Mouse (Mus musculus) yolk sac, embryonic 10.5 days (tissue): ENCODE measurements around the gene Wfdc3.

Experiments used
- DNase-seq: peaks from one replicate; pipeline ENCODE4 v3.0.0-alpha.2; 2017; ENCODE audit warnings: low spot score

Gene Wfdc3

GRCm38 (mm10) chr2:164745843-164746479 is at the start of gene Wfdc3, which contains the start of gene Dnttip1:
Gene Wfdc3, minus strand, starts transcription at chr2:164745931.
Gene Dnttip1, plus strand, starts transcription at chr2:164745983.
- DNase-seq: peak; percentile 90

GRCm38 (mm10) chr2:164794293-164794692 is 48.6 kb upstream of the Wfdc3 start:
- no peak for DNase-seq

GRCm38 (mm10) chr2:164793772-164794171 is 48.0 kb upstream of the Wfdc3 start:
- DNase-seq: no peak

GRCm38 (mm10) chr2:164793236-164793635 is 47.5 kb upstream of the Wfdc3 start:
- DNase-seq: no peak

GRCm38 (mm10) chr2:164792400-164793190 is 46.9 kb upstream of the Wfdc3 start:
- DNase-seq: no peak

GRCm38 (mm10) chr2:164791841-164792261 is 46.1 kb upstream of the Wfdc3 start:
- DNase-seq: no peak

GRCm38 (mm10) chr2:164790451-164790850 is 44.7 kb upstream of the Wfdc3 start:
- DNase-seq: no peak

GRCm38 (mm10) chr2:164788411-164788810 is 42.7 kb upstream of the Wfdc3 start:
- no peak for DNase-seq

- no peak for DNase-seq
Observed at GRCm38 (mm10) chr2:164787779-164788178, 42.0 kb upstream of the Wfdc3 start.

GRCm38 (mm10) chr2:164787032-164787431 is 41.3 kb upstream of the Wfdc3 start:
- no peak for DNase-seq

- DNase-seq: peak; percentile 52
Observed at GRCm38 (mm10) chr2:164786388-164786885, 40.7 kb upstream of the Wfdc3 start.

GRCm38 (mm10) chr2:164785481-164786387 is 40.0 kb upstream of the Wfdc3 start, which contains the start of gene Snx21:
Gene Snx21, plus strand, starts transcription at chr2:164785823.
- DNase-seq: peak; percentile 94

- no peak for DNase-seq
Observed at GRCm38 (mm10) chr2:164784869-164785420, 39.2 kb upstream of the Wfdc3 start.

- DNase-seq: no peak
Observed at GRCm38 (mm10) chr2:164783926-164784581, 38.3 kb upstream of the Wfdc3 start.

- DNase-seq: peak; percentile 64
Observed at GRCm38 (mm10) chr2:164781876-164782275, 36.1 kb upstream of the Wfdc3 start.

- DNase-seq: no peak
Observed at GRCm38 (mm10) chr2:164779481-164780086, 33.9 kb upstream of the Wfdc3 start, which contains the start of gene Tnnc2. Gene Tnnc2, minus strand, starts transcription at chr2:164779967.

GRCm38 (mm10) chr2:164778809-164779208 is 33.1 kb upstream of the Wfdc3 start:
- DNase-seq: no peak

- no peak for DNase-seq
Observed at GRCm38 (mm10) chr2:164778015-164778287, 32.2 kb upstream of the Wfdc3 start.

- no peak for DNase-seq
Observed at GRCm38 (mm10) chr2:164777246-164778014, 31.7 kb upstream of the Wfdc3 start.

GRCm38 (mm10) chr2:164776801-164777200 is 31.1 kb upstream of the Wfdc3 start:
- no peak for DNase-seq
